Mouse (Mus musculus): ENCODE data around the gene Ube2f. TPM values are rescaled to one million over a fixed set of nuclear protein-coding genes. Genes with fewer than 3 reads are reported as not detected.

Gene Ube2f
- polyA plus RNA-seq, 1 experiment from 2014 or later: 84.7 TPM

DNA sequence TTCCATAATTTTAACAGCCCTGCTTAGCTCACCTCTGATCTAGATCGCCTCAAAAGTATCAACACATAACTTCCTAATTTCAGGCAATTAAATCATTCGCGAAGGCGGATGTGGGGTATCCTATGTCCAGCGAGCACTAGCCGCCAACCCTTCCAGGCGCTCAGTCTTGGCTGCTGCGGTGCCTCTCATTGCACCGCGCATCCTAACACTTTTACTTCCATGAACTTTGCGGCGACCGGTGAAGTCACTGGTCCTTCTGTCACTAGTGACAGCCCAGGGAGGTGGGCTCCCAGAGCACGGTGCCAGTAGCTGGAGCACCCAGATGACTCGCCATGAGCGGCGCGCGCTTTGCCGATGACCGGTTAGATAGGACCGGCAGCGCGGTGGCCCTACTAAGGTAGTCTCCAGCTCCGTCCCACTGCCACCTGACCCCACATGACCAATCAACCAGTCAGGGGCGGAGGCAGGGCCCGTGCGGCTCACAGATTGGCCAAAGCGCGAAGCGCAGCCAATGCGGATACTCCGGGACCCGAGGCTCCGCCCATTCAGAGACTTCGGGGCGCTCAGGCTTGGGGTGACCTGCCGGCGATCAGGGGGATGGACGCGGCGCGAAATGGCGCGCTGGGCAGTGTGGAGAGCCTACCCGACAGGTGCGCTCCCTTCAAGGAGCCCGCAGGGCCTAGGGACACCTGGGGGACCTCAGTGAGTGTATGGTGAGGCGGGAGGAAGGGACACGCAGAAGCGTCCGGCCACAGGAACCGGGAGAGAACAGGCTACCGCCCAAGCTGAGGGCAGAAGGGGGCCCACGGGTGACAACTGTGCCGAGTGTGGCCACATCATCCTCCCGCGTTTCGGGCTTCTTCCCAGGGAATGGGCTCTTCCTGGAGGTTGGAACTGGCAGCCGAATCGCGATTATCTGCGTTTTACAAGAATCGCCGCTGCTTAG, 48.0 kb downstream of the Ube2f start, which contains the start of gene Scly:
TSS of gene Scly (plus strand) at position 540 of the 946 bp plus-strand sequence.
- H3K27ac ChIP-seq (ENCODE audit: low read depth, low read length): no peak within 1 kb of the TSS
- H3K27me3 ChIP-seq (ENCODE audit: control insufficient read depth, insufficient read depth, low read length): no peaks in the 10 kb centered on the region
- H3K4me3 ChIP-seq (ENCODE audit: low read depth, low read length): peak within 1 kb of the TSS; percentile 82
- H3K4me1 ChIP-seq (replicated peaks; ENCODE audit: control insufficient read depth, insufficient read depth, low read length): 0 out of 2 replicates have a peak, but pooled peaks cover 2% of the 10 kb centered on the region
- peak within 1 kb of the TSS; percentile 70 for H3K4me2 ChIP-seq (ENCODE audit: low read depth, low read length, severe bottlenecking)
- WGBS: under 1% methylated on average over 63 of the region's 65 CpGs
- DNase-seq (ENCODE audit: low spot score): peak; percentile 94
- H3K9me3 ChIP-seq (ENCODE audit: control insufficient read depth, low read length): no peaks in the 10 kb centered on the region
- ATAC-seq (replicated peaks; ENCODE audit: low FRiP score): peak; percentile 99
- H3K36me3 ChIP-seq (ENCODE audit: control insufficient read depth, insufficient read depth, low read length): no peaks in the 10 kb centered on the region
- peak within 1 kb of the TSS; percentile 81 for H3K9ac ChIP-seq (ENCODE audit: low read length)

- Histone ChIP-seq H3K4me2 (ENCODE audit: low read depth, low read length, severe bottlenecking) (peak overlapping the region; percentile 70), H3K4me1 (replicated peaks; ENCODE audit: control insufficient read depth, insufficient read depth, low read length) (0 out of 2 replicates have a peak, but pooled peaks cover 2% of the 10 kb centered on the region), H3K4me3 (ENCODE audit: low read depth, low read length) (peak overlapping the region; percentile 82), H3K27ac (ENCODE audit: low read depth, low read length) (no peak overlapping the region), H3K27me3 (ENCODE audit: control insufficient read depth, insufficient read depth, low read length) (no peaks in the 10 kb centered on the region), H3K9me3 (ENCODE audit: control insufficient read depth, low read length) (no peaks in the 10 kb centered on the region), H3K9ac (ENCODE audit: low read length) (peak overlapping the region; percentile 5; the same call in 1 of the 2 replicates), H3K36me3 (ENCODE audit: control insufficient read depth, insufficient read depth, low read length) (no peaks in the 10 kb centered on the region)
- 85% methylated on average over 13 of the region's 13 CpGs for WGBS
- no peak for ATAC-seq (replicated peaks; ENCODE audit: low FRiP score)
- DNase-seq (ENCODE audit: low spot score): no peak
These were observed 49.1 kb downstream of the Ube2f start for GRCm38 (mm10) chr1:91299026-91299706.

- Histone ChIP-seq H3K27me3 (ENCODE audit: control insufficient read depth, insufficient read depth, low read length) (no peaks in the 10 kb centered on the region), H3K4me1 (replicated peaks; ENCODE audit: control insufficient read depth, insufficient read depth, low read length) (0 out of 2 replicates have a peak, but pooled peaks cover 2% of the 10 kb centered on the region), H3K4me2 (ENCODE audit: low read depth, low read length, severe bottlenecking) (no peak overlapping the region), H3K4me3 (ENCODE audit: low read depth, low read length) (no peak overlapping the region), H3K36me3 (ENCODE audit: control insufficient read depth, insufficient read depth, low read length) (no peaks in the 10 kb centered on the region), H3K9me3 (ENCODE audit: control insufficient read depth, low read length) (no peaks in the 10 kb centered on the region), H3K9ac (ENCODE audit: low read length) (no peak overlapping the region), H3K27ac (ENCODE audit: low read depth, low read length) (no peak overlapping the region)
- ATAC-seq (replicated peaks; ENCODE audit: low FRiP score): no peak
- no peak for DNase-seq (ENCODE audit: low spot score)
- 85% methylated on average over 5 of the region's 5 CpGs for WGBS
These were observed 49.8 kb downstream of the Ube2f start for GRCm38 (mm10) chr1:91299707-91300426.

DNA sequence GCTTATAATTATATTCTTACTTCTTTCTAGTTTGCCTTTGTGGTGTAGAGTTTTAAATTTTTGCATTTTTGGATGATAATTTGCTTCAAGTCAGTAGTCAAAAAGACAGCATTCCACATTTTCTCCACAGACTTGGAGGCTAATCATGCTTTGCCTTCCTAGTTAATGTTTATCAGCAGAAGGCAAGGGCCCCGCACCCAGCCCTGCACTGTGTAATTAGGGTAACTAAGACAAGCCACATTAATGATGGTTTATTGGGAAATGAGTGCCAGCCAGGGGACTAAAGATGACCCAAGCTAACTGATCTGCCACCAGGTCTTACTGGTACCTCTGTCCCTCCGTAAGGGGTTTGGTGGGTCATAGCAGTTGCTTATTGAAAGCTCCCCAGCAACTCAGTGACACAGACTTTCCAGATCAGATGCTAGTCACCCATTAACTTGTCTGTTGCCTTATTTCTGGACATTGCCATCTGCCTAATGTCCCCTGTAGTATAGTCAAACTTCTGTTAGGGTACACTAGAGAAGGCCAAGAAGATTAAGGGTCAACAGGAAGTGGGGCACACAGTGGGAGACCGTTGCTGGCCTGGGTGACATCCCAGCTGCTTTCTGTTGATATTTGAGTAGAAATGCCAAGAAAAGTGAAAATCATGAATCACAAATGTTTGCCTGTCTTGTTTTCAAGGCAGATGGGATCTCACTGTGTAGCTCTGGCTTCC, 51.3 kb downstream of the Ube2f start:
- WGBS: 90% methylated on average over 3 of the region's 3 CpGs
- no peak overlapping the region for H3K4me2 ChIP-seq (ENCODE audit: low read depth, low read length, severe bottlenecking)
- H3K27ac ChIP-seq (ENCODE audit: low read depth, low read length): no peak overlapping the region
- no peak for DNase-seq (ENCODE audit: low spot score)
- no peaks in the 10 kb centered on the region; the same call in 1 of the 2 replicates for H3K36me3 ChIP-seq (ENCODE audit: control insufficient read depth, insufficient read depth, low read length)
- no peak overlapping the region for H3K4me3 ChIP-seq (ENCODE audit: low read depth, low read length)
- H3K4me1 ChIP-seq (replicated peaks; ENCODE audit: control insufficient read depth, insufficient read depth, low read length): 0 out of 2 replicates have a peak, but pooled peaks cover 2% of the 10 kb centered on the region
- H3K9me3 ChIP-seq (ENCODE audit: control insufficient read depth, low read length): no peaks in the 10 kb centered on the region
- no peaks in the 10 kb centered on the region for H3K27me3 ChIP-seq (ENCODE audit: control insufficient read depth, insufficient read depth, low read length)
- H3K9ac ChIP-seq (ENCODE audit: low read length): no peak overlapping the region
- ATAC-seq (replicated peaks; ENCODE audit: low FRiP score): no peak

DNA sequence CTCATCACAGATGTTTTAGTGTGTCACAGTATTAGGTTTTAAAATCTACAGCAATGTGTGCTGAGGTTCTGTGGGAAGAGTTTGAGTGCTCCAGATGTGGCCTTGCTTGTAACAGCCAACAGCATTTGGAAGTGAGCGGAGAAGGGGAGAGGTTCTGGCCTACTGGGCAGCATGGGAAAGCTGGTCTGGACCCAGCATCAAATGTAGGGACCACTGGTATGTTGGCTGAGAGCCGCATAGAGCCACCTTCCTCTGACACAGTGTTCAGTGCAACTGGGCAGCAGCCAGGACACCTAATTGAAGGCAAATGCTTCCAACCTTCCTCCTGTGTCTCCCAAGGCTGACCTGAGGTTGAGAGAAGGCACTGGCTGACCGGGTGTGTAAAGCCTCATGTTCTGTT, 51.9 kb downstream of the Ube2f start:
- no peak for ATAC-seq (replicated peaks; ENCODE audit: low FRiP score)
- H3K36me3 ChIP-seq (ENCODE audit: control insufficient read depth, insufficient read depth, low read length): no peaks in the 10 kb centered on the region; the same call in 1 of the 2 replicates
- no peak overlapping the region for H3K4me3 ChIP-seq (ENCODE audit: low read depth, low read length)
- no peaks in the 10 kb centered on the region for H3K27me3 ChIP-seq (ENCODE audit: control insufficient read depth, insufficient read depth, low read length)
- WGBS: 90% methylated on average over 3 of the region's 3 CpGs
- H3K4me1 ChIP-seq (replicated peaks; ENCODE audit: control insufficient read depth, insufficient read depth, low read length): 0 out of 2 replicates have a peak, but pooled peaks cover 2% of the 10 kb centered on the region
- DNase-seq (ENCODE audit: low spot score): no peak
- no peak overlapping the region for H3K4me2 ChIP-seq (ENCODE audit: low read depth, low read length, severe bottlenecking)
- no peak overlapping the region for H3K9ac ChIP-seq (ENCODE audit: low read length)
- H3K27ac ChIP-seq (ENCODE audit: low read depth, low read length): no peak overlapping the region
- no peaks in the 10 kb centered on the region for H3K9me3 ChIP-seq (ENCODE audit: control insufficient read depth, low read length)

DNA sequence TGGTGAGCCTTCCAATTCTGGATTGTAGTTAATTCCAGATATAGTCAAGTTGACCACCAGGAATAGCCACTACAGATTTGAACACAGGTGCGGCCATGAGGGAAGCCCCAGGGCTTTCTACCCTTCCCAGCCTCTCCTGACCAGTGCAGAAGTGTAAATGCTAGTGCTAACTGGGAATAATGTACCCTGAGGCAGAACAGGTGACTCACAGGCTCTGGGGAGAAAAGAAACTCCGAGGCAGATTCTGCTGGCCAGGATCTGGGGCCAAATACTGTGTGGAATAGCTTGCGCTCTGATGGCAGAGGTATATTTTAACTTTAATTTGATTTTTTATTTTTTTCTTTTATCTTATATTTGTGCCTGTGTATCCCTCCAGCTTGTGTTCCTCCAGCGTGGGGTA, 54.5 kb downstream of the Ube2f start:
- Histone ChIP-seq H3K4me2 (ENCODE audit: low read depth, low read length, severe bottlenecking) (no peak overlapping the region), H3K27me3 (ENCODE audit: control insufficient read depth, insufficient read depth, low read length) (no peaks in the 10 kb centered on the region), H3K9me3 (ENCODE audit: control insufficient read depth, low read length) (no peaks in the 10 kb centered on the region), H3K4me3 (ENCODE audit: low read depth, low read length) (no peak overlapping the region), H3K9ac (ENCODE audit: low read length) (no peak overlapping the region), H3K4me1 (replicated peaks; ENCODE audit: control insufficient read depth, insufficient read depth, low read length) (no peaks in the 10 kb centered on the region), H3K36me3 (ENCODE audit: control insufficient read depth, insufficient read depth, low read length) (no peaks in the 10 kb centered on the region; the same call in 1 of the 2 replicates), H3K27ac (ENCODE audit: low read depth, low read length) (no peak overlapping the region)
- ATAC-seq (replicated peaks; ENCODE audit: low FRiP score) (no peak), DNase-seq (ENCODE audit: low spot score) (no peak)
- 93% methylated on average over 4 of the region's 4 CpGs for WGBS

- no peaks in the 10 kb centered on the region for H3K27me3 ChIP-seq (ENCODE audit: control insufficient read depth, insufficient read depth, low read length)
- H3K4me2 ChIP-seq (ENCODE audit: low read depth, low read length, severe bottlenecking): no peak overlapping the region
- ATAC-seq (replicated peaks; ENCODE audit: low FRiP score) (no peak), DNase-seq (ENCODE audit: low spot score) (no peak)
- H3K9me3 ChIP-seq (ENCODE audit: control insufficient read depth, low read length): no peaks in the 10 kb centered on the region
- no peak overlapping the region for H3K4me3 ChIP-seq (ENCODE audit: low read depth, low read length)
- WGBS: 90% methylated on average over 13 of the region's 13 CpGs
- no peak overlapping the region for H3K9ac ChIP-seq (ENCODE audit: low read length)
- peaks cover 5% of the 10 kb centered on the region; the same call in 1 of the 2 replicates for H3K4me1 ChIP-seq (replicated peaks; ENCODE audit: control insufficient read depth, insufficient read depth, low read length)
- no peaks in the 10 kb centered on the region; the same call in 1 of the 2 replicates for H3K36me3 ChIP-seq (ENCODE audit: control insufficient read depth, insufficient read depth, low read length)
- H3K27ac ChIP-seq (ENCODE audit: low read depth, low read length): no peak overlapping the region
These were observed 59.4 kb downstream of the Ube2f start for GRCm38 (mm10) chr1:91309366-91310085.
